Mouse (Mus musculus) liver, adult 2 months (tissue): ENCODE measurements around the gene Negr1.

Experiments used
- CTCF ChIP-seq: fragments of 200-500 bp; IDR thresholded peaks from 2 replicates; pipeline ENCODE4 v1.5.1; 2011; ENCODE audit warnings: low read depth, low read length, control low read depth
- POLR2A ChIP-seq: fragments of 200-500 bp; IDR thresholded peaks from 2 replicates; pipeline ENCODE4 v1.6.1; 2011; ENCODE audit warnings: low read length, control low read depth; ENCODE audit not compliant: insufficient read depth; ENCODE audit errors: extremely low read depth

- TF ChIP-seq CTCF (no peak), POLR2A (no peak)
Observed at GRCm38 (mm10) chr3:157297216-157297615, 735.6 kb downstream of the Negr1 start.
